Mouse (Mus musculus) MEL (cell line): ENCODE data around the gene Arhgdib. TPM values are rescaled to one million over a fixed set of nuclear protein-coding genes. Genes with fewer than 3 reads are reported as not detected.

ENCODE experiments used
- DNase-seq: peaks from one replicate; pipeline ENCODE4 v3.0.0; 2011; ENCODE audit warnings: low read depth, low spot score
- H3K27ac ChIP-seq: 2 replicates; pipeline ENCODE4 v1.5.1; 2012; ENCODE audit warnings: low read depth, mild to moderate bottlenecking, control low read depth, low read length, moderate library complexity; ENCODE audit not compliant: control insufficient read depth
- H3K27me3 ChIP-seq, 2 experiments: fragments of 150-350 bp in 1 of 2; sonication (generic) in 1 of 2; 2 replicates each; pipeline ENCODE4 v1.6.1; 2012; ENCODE audit warnings: low read length in 2 of 2, mild to moderate bottlenecking in 2 of 2, improper control_type of control experiment in 1 of 2, moderate library complexity in 1 of 2; ENCODE audit not compliant: insufficient read depth in 2 of 2, control insufficient read depth in 1 of 2
- H3K36me3 ChIP-seq, 2 experiments: 2 replicates each; pipeline ENCODE4 v1.6.1; 2012 to 2014; ENCODE audit warnings: low read length in 2 of 2, improper control_type of control experiment in 1 of 2, inconsistent platforms in 1 of 2, mild to moderate bottlenecking in 1 of 2; ENCODE audit not compliant: insufficient read depth in 2 of 2, control insufficient read depth in 1 of 2
- H3K4me1 ChIP-seq, 2 experiments: fragments of 150-350 bp in 1 of 2; sonication (generic) in 1 of 2; 2 replicates each; pipeline ENCODE4 v1.6.1; 2012; ENCODE audit warnings: low read length in 2 of 2, improper control_type of control experiment in 1 of 2, mild to moderate bottlenecking in 1 of 2; ENCODE audit not compliant: insufficient read depth in 2 of 2, control insufficient read depth in 1 of 2
- H3K4me3 ChIP-seq, 2 experiments: fragments of 150-350 bp in 1 of 2; sonication (generic) in 1 of 2; 2 replicates each; pipeline ENCODE4 v1.5.1; 2012; ENCODE audit warnings: low read depth in 2 of 2, low read length in 2 of 2, mild to moderate bottlenecking in 2 of 2, moderate library complexity in 2 of 2, control low read depth in 1 of 2, improper control_type of control experiment in 1 of 2; ENCODE audit not compliant: control insufficient read depth in 1 of 2, insufficient read depth in 1 of 2
- H3K79me2 ChIP-seq: 2 replicates; pipeline ENCODE4 v1.6.1; 2012; ENCODE audit warnings: mild to moderate bottlenecking, low read length, moderate library complexity; ENCODE audit not compliant: control insufficient read depth, poor library complexity, insufficient read depth
- H3K9ac ChIP-seq: 2 replicates; pipeline ENCODE4 v1.6.1; 2012; ENCODE audit warnings: low read depth, mild to moderate bottlenecking, control low read depth, low read length, moderate library complexity; ENCODE audit not compliant: control insufficient read depth, poor library complexity, severe bottlenecking
- H3K9me3 ChIP-seq: fragments of 150-350 bp; sonication (generic); replicated peaks from 2 replicates; pipeline ENCODE4 v1.6.1; 2012; ENCODE audit warnings: mild to moderate bottlenecking, low read length, improper control_type of control experiment, moderate library complexity; ENCODE audit not compliant: insufficient read depth
- CTCF ChIP-seq, 3 experiments: IDR thresholded peaks in 2 of 3; conservative IDR thresholded peaks in 1 of 3; 2 replicates each; pipeline ENCODE4 v1.5.1; 2011 to 2012; ENCODE audit warnings: low read length in 3 of 3, low read depth in 2 of 3, mild to moderate bottlenecking in 2 of 3, improper control_type of control experiment in 1 of 3, inconsistent platforms in 1 of 3, mixed read lengths in 1 of 3, moderate library complexity in 1 of 3; ENCODE audit not compliant: control insufficient read depth in 1 of 3, insufficient read depth in 1 of 3, poor library complexity in 1 of 3, severe bottlenecking in 1 of 3
- ELF1 ChIP-seq: IDR thresholded peaks from 2 replicates; pipeline ENCODE4 v1.6.1; 2014; ENCODE audit warnings: low read depth, mild to moderate bottlenecking, inconsistent platforms, low read length, improper control_type of control experiment, moderate library complexity
- GABPA ChIP-seq: IDR thresholded peaks from 2 replicates; pipeline ENCODE4 v1.6.1; 2012; ENCODE audit warnings: low read depth, mild to moderate bottlenecking, inconsistent platforms, low read length, improper control_type of control experiment, moderate library complexity
- JUND ChIP-seq: IDR thresholded peaks from 2 replicates; pipeline ENCODE4 v1.6.1; 2011; ENCODE audit warnings: low read depth, mild to moderate bottlenecking, improper control_type of control experiment, low read length
- MAX ChIP-seq: IDR thresholded peaks from 2 replicates; pipeline ENCODE4 v1.6.1; 2011; ENCODE audit warnings: low read length, improper control_type of control experiment
- MYB ChIP-seq: IDR thresholded peaks from 2 replicates; pipeline ENCODE4 v1.6.1; 2011; ENCODE audit warnings: mild to moderate bottlenecking, low read depth, low read length, improper control_type of control experiment
- NRF1 ChIP-seq: IDR thresholded peaks from 2 replicates; pipeline ENCODE4 v1.6.1; 2014; ENCODE audit warnings: low read depth, mild to moderate bottlenecking, inconsistent platforms, low read length, improper control_type of control experiment, moderate library complexity; ENCODE audit not compliant: poor library complexity, insufficient read depth, severe bottlenecking
- POLR2A ChIP-seq, 2 experiments: IDR thresholded peaks; 2 replicates each; pipeline ENCODE4 v1.6.1; 2011 to 2012; ENCODE audit warnings: low read length in 2 of 2, mild to moderate bottlenecking in 2 of 2, control low read depth in 1 of 2, improper control_type of control experiment in 1 of 2, low read depth in 1 of 2, moderate library complexity in 1 of 2; ENCODE audit not compliant: control insufficient read depth in 1 of 2, insufficient read depth in 1 of 2, poor library complexity in 1 of 2
- POLR2AphosphoS2 ChIP-seq: IDR thresholded peaks from 2 replicates; pipeline ENCODE4 v1.6.1; 2011; ENCODE audit warnings: low read length, improper control_type of control experiment
- POLR2AphosphoS5 ChIP-seq: IDR thresholded peaks from 2 replicates; pipeline ENCODE4 v1.6.1; 2012; ENCODE audit warnings: low read depth, borderline replicate concordance, mild to moderate bottlenecking, inconsistent platforms, low read length, moderate library complexity, mixed read lengths
- RCOR1 ChIP-seq: IDR thresholded peaks from 2 replicates; pipeline ENCODE4 v1.6.1; 2012; ENCODE audit warnings: low read depth, mild to moderate bottlenecking, inconsistent platforms, low read length, improper control_type of control experiment
- SIN3A ChIP-seq: IDR thresholded peaks from 2 replicates; pipeline ENCODE4 v1.6.1; 2012; ENCODE audit warnings: low read length, improper control_type of control experiment, inconsistent platforms
- TAL1 ChIP-seq: IDR thresholded peaks from 2 replicates; pipeline ENCODE4 v1.6.1; 2012; ENCODE audit warnings: mild to moderate bottlenecking, inconsistent platforms, low read length, moderate library complexity, mixed read lengths
- TBP ChIP-seq: IDR thresholded peaks from 2 replicates; pipeline ENCODE4 v1.8.0; 2011; ENCODE audit warnings: low read depth, low read length, improper control_type of control experiment
- UBTF ChIP-seq: IDR thresholded peaks from 2 replicates; pipeline ENCODE4 v1.6.1; 2012; ENCODE audit warnings: low read depth, mild to moderate bottlenecking, inconsistent platforms, low read length, improper control_type of control experiment, moderate library complexity, borderline replicate concordance; ENCODE audit not compliant: insufficient read depth
- USF2 ChIP-seq, 2 experiments: IDR thresholded peaks; 2 replicates each; pipeline ENCODE4 v1.6.1; 2011 to 2012; ENCODE audit warnings: improper control_type of control experiment in 2 of 2, low read length in 2 of 2, borderline replicate concordance in 1 of 2, inconsistent platforms in 1 of 2, low read depth in 1 of 2, mild to moderate bottlenecking in 1 of 2; ENCODE audit not compliant: insufficient read depth in 1 of 2
- ZC3H11A ChIP-seq: IDR thresholded peaks from 2 replicates; pipeline ENCODE4 v1.6.1; 2012; ENCODE audit warnings: low read depth, mild to moderate bottlenecking, inconsistent platforms, low read length, improper control_type of control experiment
- polyA plus RNA-seq, 2 experiments: library from polyadenylated mRNA; stranded (reverse) in 1 of 2; unstranded in 1 of 2; fragments of >175 nt in 1 of 2; fragments of >200 nt in 1 of 2; gene quantifications; 2 replicates each; pipeline versions ENCODE4 v1.2.1 to v1.2.4; 2012; ENCODE audit warnings: low replicate concordance in 2 of 2, low read depth in 1 of 2; ENCODE audit not compliant: insufficient read length in 2 of 2, insufficient read depth in 1 of 2, missing spikeins in 1 of 2
- total RNA-seq: library from RNA; depleted of rRNA; stranded (reverse); fragments of 300-350 nt; gene quantifications from 2 replicates; pipeline ENCODE4 v1.2.3, GENCODE M21; 2012

Gene Arhgdib
- total and polyA plus RNA-seq, 3 experiments = 102 to 408 (median 346) TPM

- Histone ChIP-seq H3K9me3 (no peaks in the 10 kb centered on the region), H3K9ac (no peak overlapping the region), H3K79me2 (no peaks in the 10 kb centered on the region), H3K4me3 (no peak overlapping the region), H3K27me3 (peaks cover 0 to 2% of the 10 kb centered on the region in 2 experiments; a peak in 1 of 4 replicates), H3K36me3 (no peaks in the 10 kb centered on the region), H3K4me1 (no peaks in the 10 kb centered on the region), H3K27ac (no peak overlapping the region)
- DNase-seq = no peak
- TF ChIP-seq POLR2AphosphoS2 = no peak
- TF ChIP-seq MAX = no peak
- TF ChIP-seq JUND = no peak
- TF ChIP-seq POLR2AphosphoS5 = no peak
- no peak for TF ChIP-seq USF2 (IDR thresholded peaks at IDR 0.05; ENCODE audit: borderline replicate concordance in 1 of 2, insufficient read depth in 1 of 2, low read depth in 1 of 2, low read length in 2 of 2)
- no peak for TF ChIP-seq TAL1
- no peak for TF ChIP-seq POLR2A (IDR thresholded peaks at IDR 0.05; ENCODE audit: control insufficient read depth in 1 of 2, insufficient read depth in 1 of 2, low read depth in 1 of 2, low read length in 2 of 2, poor library complexity in 1 of 2)
- no peak for TF ChIP-seq MYB
These were observed 57.7 kb downstream of the Arhgdib start for GRCm38 (mm10) chr6:136883961-136884360.

- no peaks in the 10 kb centered on the region for H3K79me2 ChIP-seq
- no peak overlapping the region for H3K9ac ChIP-seq
- DNase-seq = no peak
- TF ChIP-seq UBTF (no peak), MAX (no peak), TBP (no peak), USF2 (IDR thresholded peaks at IDR 0.05; ENCODE audit: borderline replicate concordance in 1 of 2, insufficient read depth in 1 of 2, low read depth in 1 of 2, low read length in 2 of 2) (no peak), ELF1 (no peak), RCOR1 (no peak), GABPA (no peak), POLR2A (IDR thresholded peaks at IDR 0.05; ENCODE audit: control insufficient read depth in 1 of 2, insufficient read depth in 1 of 2, low read depth in 1 of 2, low read length in 2 of 2, poor library complexity in 1 of 2) (no peak), ZC3H11A (no peak), NRF1 (no peak), SIN3A (no peak), CTCF (IDR thresholded peaks at IDR 0.05 in 2 of 3, conservative IDR thresholded peaks at IDR 0.05 in 1 of 3; ENCODE audit: control insufficient read depth in 1 of 3, insufficient read depth in 1 of 3, low read depth in 2 of 3, low read length in 3 of 3, poor library complexity in 1 of 3, severe bottlenecking in 1 of 3) (no peak)
- no peaks in the 10 kb centered on the region for H3K9me3 ChIP-seq
- H3K4me3 ChIP-seq = no peak overlapping the region
- H3K27me3 ChIP-seq = peaks cover 0 to 2% of the 10 kb centered on the region in 2 experiments; a peak in 1 of 4 replicates
- no peak overlapping the region for H3K27ac ChIP-seq
- H3K4me1 ChIP-seq = no peaks in the 10 kb centered on the region
- H3K36me3 ChIP-seq = no peaks in the 10 kb centered on the region
These were observed 58.2 kb downstream of the Arhgdib start for GRCm38 (mm10) chr6:136883431-136883915.
